In genomic region chr10:23942465-23942864, GRCm38 (mm10) we compare ENCODE assay signal across 13 mouse cellular contexts. TPM values are rescaled to one million over a fixed set of nuclear protein-coding genes. Genes with fewer than 3 reads are reported as not detected.
DNase-seq lines count a peak whose midpoint lies in the region; ATAC-seq and TF ChIP-seq lines count a peak whose summit lies in the region.
"Had no signal": no experiment of that assay in that cellular context is flagged by ENCODE, and none has a peak within 500 bp of the region (broad histone marks: within the 10 kb centered on the region; RNA-seq: fewer than 3 reads in every experiment).

No protein-coding gene starts in this region.

- H3K27ac ChIP-seq in heart, adult 2 months, result no peak overlapping the region
- no peak overlapping the region for H3K27ac ChIP-seq in heart, embryonic 12.5 days (ENCODE audit: poor library complexity, severe bottlenecking)
- H3K27ac ChIP-seq in midbrain, postnatal 0 days (ENCODE audit: low read depth, low read length), result no peak overlapping the region
- no peak overlapping the region for H3K27ac ChIP-seq in midbrain, embryonic 15.5 days
- no peak overlapping the region for H3K27ac ChIP-seq in embryonic facial prominence, embryonic 11.5 days (replicated peaks; ENCODE audit: low read depth, low read length)
- H3K27ac ChIP-seq: hindbrain, embryonic 12.5 days had no signal

- TF ChIP-seq EP300 in heart, adult 2 months (IDR thresholded peaks at IDR 0.05; ENCODE audit: insufficient read depth, low read depth, low read length), result no peak

- H3K4me3 ChIP-seq in heart, adult 2 months, result no peak overlapping the region
- H3K4me3 ChIP-seq in heart, embryonic 12.5 days, result no peak overlapping the region
- H3K4me3 ChIP-seq in midbrain, postnatal 0 days (ENCODE audit: low read depth, low read length), result no peak overlapping the region
- H3K4me3 ChIP-seq in midbrain, embryonic 15.5 days, result no peak overlapping the region
- no peak overlapping the region for H3K4me3 ChIP-seq in embryonic facial prominence, embryonic 11.5 days (ENCODE audit: low read depth, low read length)
- H3K4me3 ChIP-seq: hindbrain, embryonic 12.5 days had no signal

- ATAC-seq in heart, embryonic 12.5 days (ENCODE audit: insufficient number of reproducible peaks, low FRiP score), result no peak
- no peak for ATAC-seq in midbrain, postnatal 0 days (ENCODE audit: low FRiP score)
- no peak for ATAC-seq in midbrain, embryonic 15.5 days (replicated peaks)
- no peak for ATAC-seq in embryonic facial prominence, embryonic 11.5 days (replicated peaks; ENCODE audit: insufficient number of reproducible peaks, low FRiP score, low TSS enrichment, low read depth)
- ATAC-seq: midbrain, embryonic 16.5 days had no signal

- H3K9ac ChIP-seq in heart, adult 2 months (ENCODE audit: low read depth, low read length), result no peak overlapping the region
- H3K9ac ChIP-seq in heart, embryonic 12.5 days, result no peak overlapping the region
- no peak overlapping the region for H3K9ac ChIP-seq in midbrain, postnatal 0 days (replicated peaks; ENCODE audit: low read length, poor library complexity, severe bottlenecking)
- H3K9ac ChIP-seq in midbrain, embryonic 15.5 days, result no peak overlapping the region
- no peak overlapping the region for H3K9ac ChIP-seq in embryonic facial prominence, embryonic 11.5 days (replicated peaks; ENCODE audit: low read length)
- H3K9ac ChIP-seq: hindbrain, embryonic 12.5 days had no signal

- no peaks in the 10 kb centered on the region for H3K4me1 ChIP-seq in heart, adult 2 months (ENCODE audit: control insufficient read depth, insufficient read depth, low read length)
- no peaks in the 10 kb centered on the region for H3K4me1 ChIP-seq in heart, embryonic 12.5 days (replicated peaks)
- H3K4me1 ChIP-seq in midbrain, postnatal 0 days (ENCODE audit: insufficient read depth, low read length), result no peaks in the 10 kb centered on the region
- peaks cover 2% of the 10 kb centered on the region; the same call in 1 of the 2 replicates for H3K4me1 ChIP-seq in midbrain, embryonic 15.5 days
- no peaks in the 10 kb centered on the region for H3K4me1 ChIP-seq in embryonic facial prominence, embryonic 11.5 days (ENCODE audit: control insufficient read depth, insufficient read depth, low read length)
- H3K4me1 ChIP-seq: hindbrain, embryonic 12.5 days had no signal

- no peaks in the 10 kb centered on the region for H3K79me2 ChIP-seq in heart, adult 2 months (replicated peaks; ENCODE audit: control insufficient read depth, insufficient read depth, low read length)

- intact Hi-C loops in heart, adult 2 months (cut with DNase I), result no loop called here

- DNase-seq in heart, adult 2 months, result no peak
- no peak for DNase-seq in midbrain, postnatal 0 days (ENCODE audit: low spot score)
- peak; percentile 10 for DNase-seq in embryonic facial prominence, embryonic 11.5 days (ENCODE audit: low spot score)
- DNase-seq in thymus, postnatal 25 days, result peak; percentile 18
- DNase-seq in cerebellum, postnatal 4 days (ENCODE audit: low spot score in 2 of 2), result no peak
- DNase-seq in layer of hippocampus, adult 9-11 months, result no peak

- H3K4me2 ChIP-seq in heart, embryonic 12.5 days, result no peak overlapping the region
- H3K4me2 ChIP-seq in midbrain, postnatal 0 days (ENCODE audit: low read depth, low read length, poor library complexity, severe bottlenecking), result no peak overlapping the region
- H3K4me2 ChIP-seq in midbrain, embryonic 15.5 days, result no peak overlapping the region
- no peak overlapping the region for H3K4me2 ChIP-seq in embryonic facial prominence, embryonic 11.5 days (ENCODE audit: low read depth, low read length)
- H3K4me2 ChIP-seq: hindbrain, embryonic 12.5 days had no signal

- H3K27me3 ChIP-seq in heart, adult 2 months (ENCODE audit: control insufficient read depth, insufficient read depth, low read length), result no peaks in the 10 kb centered on the region
- H3K27me3 ChIP-seq in heart, embryonic 12.5 days (replicated peaks), result no peaks in the 10 kb centered on the region
- H3K27me3 ChIP-seq in midbrain, postnatal 0 days (ENCODE audit: insufficient read depth, low read length), result no peaks in the 10 kb centered on the region
- no peaks in the 10 kb centered on the region for H3K27me3 ChIP-seq in midbrain, embryonic 15.5 days (replicated peaks)
- no peaks in the 10 kb centered on the region for H3K27me3 ChIP-seq in embryonic facial prominence, embryonic 11.5 days (ENCODE audit: control insufficient read depth, insufficient read depth, low read length)
- H3K27me3 ChIP-seq: hindbrain, embryonic 12.5 days had no signal

- H3K9me3 ChIP-seq in heart, embryonic 12.5 days (replicated peaks), result no peaks in the 10 kb centered on the region
- H3K9me3 ChIP-seq in midbrain, postnatal 0 days (ENCODE audit: low read length), result no peaks in the 10 kb centered on the region
- H3K9me3 ChIP-seq in midbrain, embryonic 15.5 days, result no peaks in the 10 kb centered on the region
- H3K9me3 ChIP-seq in embryonic facial prominence, embryonic 11.5 days (replicated peaks; ENCODE audit: control insufficient read depth, low read length), result no peaks in the 10 kb centered on the region
- H3K9me3 ChIP-seq: hindbrain, embryonic 12.5 days had no signal

- no peaks in the 10 kb centered on the region for H3K36me3 ChIP-seq in heart, adult 2 months (ENCODE audit: control insufficient read depth, insufficient read depth, low read length)
- H3K36me3 ChIP-seq in heart, embryonic 12.5 days, result no peaks in the 10 kb centered on the region
- H3K36me3 ChIP-seq in midbrain, postnatal 0 days (ENCODE audit: insufficient read depth, low read length), result no peaks in the 10 kb centered on the region
- no peaks in the 10 kb centered on the region for H3K36me3 ChIP-seq in midbrain, embryonic 15.5 days (replicated peaks)
- no peaks in the 10 kb centered on the region for H3K36me3 ChIP-seq in embryonic facial prominence, embryonic 11.5 days (replicated peaks; ENCODE audit: control insufficient read depth, insufficient read depth, low read depth, low read length)
- H3K36me3 ChIP-seq: hindbrain, embryonic 12.5 days had no signal

- WGBS in heart, adult 2 months, result 75% methylated on average over 5 of the region's 5 CpGs
- 71% methylated on average over 5 of the region's 5 CpGs for WGBS in heart, embryonic 12.5 days
- WGBS in midbrain, postnatal 0 days, result 84% methylated on average over 5 of the region's 5 CpGs
- 81% methylated on average over 5 of the region's 5 CpGs for WGBS in midbrain, embryonic 15.5 days
- WGBS in embryonic facial prominence, embryonic 11.5 days, result 78% methylated on average over 5 of the region's 5 CpGs

- TF ChIP-seq CTCF in heart, adult 2 months (IDR thresholded peaks at IDR 0.05), result peak; percentile 46
- peak; percentile 43 for TF ChIP-seq CTCF in midbrain, postnatal 0 days (IDR thresholded peaks at IDR 0.05)

- TF ChIP-seq POLR2A in heart, adult 2 months (IDR thresholded peaks at IDR 0.05; ENCODE audit: insufficient read depth, low read depth, low read length), result no peak

RNA-seq across cellular contexts. Expression of gene Taar2, which starts 4.1 kb away (rescaled TPM):
- total RNA-seq in heart, adult 2 months (2021), result not detected
- not detected in 2 replicates for polyA plus RNA-seq in heart, adult 2 months (2012; rRNA removed)
- polyA plus RNA-seq in heart, embryonic 12.5 days (2016; fragmentation: Nextera tagmentation; extraction: Ambion mirVana), result not detected in 2 replicates
- not detected in 2 replicates for total RNA-seq in midbrain, postnatal 0 days (2014; rRNA removed)
- polyA plus RNA-seq in midbrain, postnatal 0 days (2015; fragmentation: Nextera tagmentation; extraction: Ambion mirVana), result not detected in 2 replicates
- polyA plus RNA-seq in midbrain, embryonic 15.5 days (2015; fragmentation: Nextera tagmentation; extraction: Ambion mirVana), result 0.17 TPM in 2 replicates
- not detected in 2 replicates for polyA plus RNA-seq in embryonic facial prominence, embryonic 11.5 days (2014; fragmentation: Nextera tagmentation; extraction: Ambion mirVana)
- total RNA-seq: gastrocnemius, adult 8-10 months; left cerebral cortex, postnatal 14 days had no signal
- polyA plus RNA-seq: cortical plate, adult 2 months; hindbrain, embryonic 12.5 days; midbrain, embryonic 16.5 days had no signal

RNA-seq across cellular contexts. Expression of gene Taar3, which starts 6.9 kb away (rescaled TPM):
- total RNA-seq in heart, adult 2 months (2021), result not detected
- polyA plus RNA-seq in heart, adult 2 months (2012; rRNA removed), result not detected in 2 replicates
- not detected in 2 replicates for polyA plus RNA-seq in heart, embryonic 12.5 days (2016; fragmentation: Nextera tagmentation; extraction: Ambion mirVana)
- not detected in 2 replicates for total RNA-seq in midbrain, postnatal 0 days (2014; rRNA removed)
- not detected in 2 replicates for polyA plus RNA-seq in midbrain, postnatal 0 days (2015; fragmentation: Nextera tagmentation; extraction: Ambion mirVana)
- not detected in 2 replicates for polyA plus RNA-seq in midbrain, embryonic 15.5 days (2015; fragmentation: Nextera tagmentation; extraction: Ambion mirVana)
- not detected in 2 replicates for polyA plus RNA-seq in embryonic facial prominence, embryonic 11.5 days (2014; fragmentation: Nextera tagmentation; extraction: Ambion mirVana)
- total RNA-seq: gastrocnemius, adult 8-10 months; left cerebral cortex, postnatal 14 days had no signal
- polyA plus RNA-seq: cortical plate, adult 2 months; hindbrain, embryonic 12.5 days; midbrain, embryonic 16.5 days had no signal

RNA-seq across cellular contexts. Expression of gene Taar4, which starts 17.8 kb away (rescaled TPM):
- total RNA-seq in heart, adult 2 months (2021), result not detected
- polyA plus RNA-seq in heart, adult 2 months (2012; rRNA removed), result not detected in 2 replicates
- not detected in 2 replicates for polyA plus RNA-seq in heart, embryonic 12.5 days (2016; fragmentation: Nextera tagmentation; extraction: Ambion mirVana)
- not detected in 2 replicates for total RNA-seq in midbrain, postnatal 0 days (2014; rRNA removed)
- 0.15 TPM in 1 of 2 replicates, not detected in the other for polyA plus RNA-seq in midbrain, postnatal 0 days (2015; fragmentation: Nextera tagmentation; extraction: Ambion mirVana)
- polyA plus RNA-seq in midbrain, embryonic 15.5 days (2015; fragmentation: Nextera tagmentation; extraction: Ambion mirVana), result not detected in 2 replicates
- polyA plus RNA-seq in embryonic facial prominence, embryonic 11.5 days (2014; fragmentation: Nextera tagmentation; extraction: Ambion mirVana), result not detected in 2 replicates
- total RNA-seq: gastrocnemius, adult 8-10 months; left cerebral cortex, postnatal 14 days had no signal
- polyA plus RNA-seq: cortical plate, adult 2 months; hindbrain, embryonic 12.5 days; midbrain, embryonic 16.5 days had no signal

RNA-seq across cellular contexts. Expression of gene Taar1, which starts 22.3 kb away (rescaled TPM):
- total RNA-seq in heart, adult 2 months (2021), result not detected
- not detected in 2 replicates for polyA plus RNA-seq in heart, adult 2 months (2012; rRNA removed)
- polyA plus RNA-seq in heart, embryonic 12.5 days (2016; fragmentation: Nextera tagmentation; extraction: Ambion mirVana), result not detected in 2 replicates
- not detected in 2 replicates for total RNA-seq in midbrain, postnatal 0 days (2014; rRNA removed)
- polyA plus RNA-seq in midbrain, postnatal 0 days (2015; fragmentation: Nextera tagmentation; extraction: Ambion mirVana), result not detected in 2 replicates
- polyA plus RNA-seq in midbrain, embryonic 15.5 days (2015; fragmentation: Nextera tagmentation; extraction: Ambion mirVana), result not detected in 2 replicates
- polyA plus RNA-seq in embryonic facial prominence, embryonic 11.5 days (2014; fragmentation: Nextera tagmentation; extraction: Ambion mirVana), result not detected in 2 replicates
- total RNA-seq: gastrocnemius, adult 8-10 months; left cerebral cortex, postnatal 14 days had no signal
- polyA plus RNA-seq: cortical plate, adult 2 months; hindbrain, embryonic 12.5 days; midbrain, embryonic 16.5 days had no signal

RNA-seq across cellular contexts. Expression of gene Taar5, which starts 28.0 kb away (rescaled TPM):
- not detected for total RNA-seq in heart, adult 2 months (2021)
- polyA plus RNA-seq in heart, adult 2 months (2012; rRNA removed), result not detected in 2 replicates
- not detected in 2 replicates for polyA plus RNA-seq in heart, embryonic 12.5 days (2016; fragmentation: Nextera tagmentation; extraction: Ambion mirVana)
- total RNA-seq in midbrain, postnatal 0 days (2014; rRNA removed), result not detected in 2 replicates
- polyA plus RNA-seq in midbrain, postnatal 0 days (2015; fragmentation: Nextera tagmentation; extraction: Ambion mirVana), result not detected in 2 replicates
- not detected in 2 replicates for polyA plus RNA-seq in midbrain, embryonic 15.5 days (2015; fragmentation: Nextera tagmentation; extraction: Ambion mirVana)
- polyA plus RNA-seq in embryonic facial prominence, embryonic 11.5 days (2014; fragmentation: Nextera tagmentation; extraction: Ambion mirVana), result not detected in 2 replicates
- total RNA-seq: gastrocnemius, adult 8-10 months; left cerebral cortex, postnatal 14 days had no signal
- polyA plus RNA-seq: cortical plate, adult 2 months; midbrain, embryonic 16.5 days had no signal

Comparison
In these comparisons a context has a peak if more than half of its experiments do, and no peak if none do; other contexts are left out.
1. DNase-seq: peak in embryonic facial prominence, embryonic 11.5 days (single experiment) and thymus, postnatal 25 days (single experiment); none in heart, adult 2 months (0 of 2), midbrain, postnatal 0 days (single experiment), cerebellum, postnatal 4 days (0 of 2) and layer of hippocampus, adult 9-11 months (single experiment).